Mouse (Mus musculus) liver, embryonic 12.5 days (tissue): ENCODE results near the gene Pou2af1. TPM values are rescaled to one million over a fixed set of nuclear protein-coding genes. Genes with fewer than 3 reads are reported as not detected.

Experiments used
- ATAC-seq: fragments of 200-750 bp; cut with Nextera tagmentation; 2 replicates; pipeline ENCODE4 v1.8.0; 2017; ENCODE audit warnings: moderate number of reproducible peaks, mild to moderate bottlenecking, moderate library complexity
- H3K27ac ChIP-seq: fragments of 300-500 bp; sonication (generic); 2 replicates; pipeline ENCODE4 v1.5.1; 2016; ENCODE audit warnings: mild to moderate bottlenecking
- H3K27me3 ChIP-seq: fragments of 300-500 bp; sonication (generic); replicated peaks from 2 replicates; pipeline ENCODE4 v1.6.1; 2016; ENCODE audit warnings: mild to moderate bottlenecking, moderate library complexity
- H3K36me3 ChIP-seq: fragments of 300-500 bp; sonication (generic); 2 replicates; pipeline ENCODE4 v1.6.1; 2016; ENCODE audit warnings: mild to moderate bottlenecking, moderate library complexity
- H3K4me1 ChIP-seq: fragments of 300-500 bp; sonication (generic); 2 replicates; pipeline ENCODE4 v1.6.1; 2016
- H3K4me2 ChIP-seq: fragments of 300-500 bp; sonication (generic); 2 replicates; pipeline ENCODE4 v1.6.1; 2016; ENCODE audit warnings: mild to moderate bottlenecking, moderate library complexity
- H3K4me3 ChIP-seq: fragments of 300-500 bp; sonication (generic); 2 replicates; pipeline ENCODE4 v1.5.1; 2016; ENCODE audit warnings: mild to moderate bottlenecking, moderate library complexity
- H3K9ac ChIP-seq: fragments of 300-500 bp; sonication (generic); 2 replicates; pipeline ENCODE4 v1.6.1; 2016; ENCODE audit warnings: mild to moderate bottlenecking, moderate library complexity
- H3K9me3 ChIP-seq: fragments of 300-500 bp; sonication (generic); replicated peaks from 2 replicates; pipeline ENCODE4 v1.6.1; 2016; ENCODE audit warnings: mild to moderate bottlenecking, moderate library complexity
- WGBS: fragments of 180-500 bp; shearing (Covaris S2); methylation state at CpG from one replicate; pipeline ENCODE4 v1.1.7; 2016; ENCODE audit not compliant: insufficient replicate concordance; 5-methylcytosine and 5-hydroxymethylcytosine counted together
- polyA plus RNA-seq: library from polyadenylated mRNA; unstranded; fragments of >200 nt; fragmentation: Nextera tagmentation; extraction: Ambion mirVana; gene quantifications from 2 replicates; pipeline ENCODE4 v1.2.1, GENCODE M21; 2016

Pou2af1 gene
- polyA plus RNA-seq: 0.05 TPM in 1 of 2 replicates, not detected in the other

DNA sequence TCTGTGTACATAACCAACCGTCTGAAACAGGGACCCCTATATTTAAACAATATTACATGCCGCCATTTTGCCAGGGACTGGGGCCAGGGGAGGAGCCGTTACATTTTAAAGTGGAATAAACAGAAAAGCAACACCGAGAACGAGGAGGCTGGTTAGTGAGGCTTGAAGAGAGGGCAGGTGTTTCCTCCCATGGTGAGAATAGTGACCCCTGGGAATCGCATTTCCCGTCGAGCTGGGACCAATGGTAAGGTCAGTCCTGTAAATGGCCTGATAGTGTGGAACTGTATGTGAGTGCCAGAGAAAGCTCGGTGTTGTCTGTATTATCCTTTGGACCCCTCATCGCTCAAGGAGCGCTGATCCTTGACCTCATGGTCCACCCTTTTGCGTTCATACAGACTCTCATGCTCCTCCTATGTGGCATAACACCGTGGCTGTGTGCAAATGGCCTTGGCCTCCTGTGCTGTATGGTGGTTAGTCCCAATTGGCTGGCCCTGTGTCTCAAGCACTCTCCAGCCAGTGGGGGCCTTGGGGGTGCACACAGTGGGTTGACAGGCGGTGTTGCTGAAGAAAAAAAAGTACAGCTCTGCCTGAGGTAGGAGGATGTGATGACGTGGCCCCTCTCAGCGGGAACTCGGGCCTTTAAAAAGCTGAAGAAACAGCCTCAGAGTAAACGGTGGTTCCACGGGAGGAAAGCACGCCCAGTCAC lies at the start of gene Pou2af1:
Gene Pou2af1 (plus strand): TSS at position 686 of the 706 bp plus-strand sequence.
- Histone ChIP-seq H3K27me3 (no peaks in the 10 kb centered on the region), H3K4me1 (no peaks in the 10 kb centered on the region), H3K4me3 (no peak within 1 kb of the TSS), H3K4me2 (no peak within 1 kb of the TSS), H3K9ac (no peak within 1 kb of the TSS), H3K27ac (no peak within 1 kb of the TSS), H3K36me3 (no peaks in the 10 kb centered on the region), H3K9me3 (no peaks in the 10 kb centered on the region)
- no peak for ATAC-seq
- 73% methylated on average over 20 of the region's 20 CpGs for WGBS

- 73% methylated on average over 5 of the region's 5 CpGs for WGBS
- no peaks in the 10 kb centered on the region for H3K36me3 ChIP-seq
- no peak overlapping the region for H3K4me2 ChIP-seq
- H3K27ac ChIP-seq: no peak overlapping the region
- no peak for ATAC-seq
- H3K4me1 ChIP-seq: no peaks in the 10 kb centered on the region
- H3K27me3 ChIP-seq: peaks cover 19% of the 10 kb centered on the region
- no peak overlapping the region for H3K9ac ChIP-seq
- H3K9me3 ChIP-seq: no peaks in the 10 kb centered on the region
- no peak overlapping the region for H3K4me3 ChIP-seq
Measured at GRCm38 (mm10) chr9:51163989-51164388, 49.5 kb upstream of the Pou2af1 start.

- Histone ChIP-seq H3K27me3 (peaks cover 6% of the 10 kb centered on the region), H3K9me3 (no peaks in the 10 kb centered on the region), H3K4me1 (no peaks in the 10 kb centered on the region), H3K27ac (no peak within 1 kb of the TSS), H3K9ac (no peak within 1 kb of the TSS), H3K4me3 (no peak within 1 kb of the TSS), H3K4me2 (no peak within 1 kb of the TSS), H3K36me3 (no peaks in the 10 kb centered on the region)
- WGBS: 23% methylated on average over 6 of the region's 6 CpGs
- no peak for ATAC-seq
Measured at GRCm38 (mm10) chr9:51165312-51166180, 48.0 kb upstream of the Pou2af1 start, which contains the start of gene Gm32742. Gm32742 (minus strand) TSS chr9:51165517.

DNA sequence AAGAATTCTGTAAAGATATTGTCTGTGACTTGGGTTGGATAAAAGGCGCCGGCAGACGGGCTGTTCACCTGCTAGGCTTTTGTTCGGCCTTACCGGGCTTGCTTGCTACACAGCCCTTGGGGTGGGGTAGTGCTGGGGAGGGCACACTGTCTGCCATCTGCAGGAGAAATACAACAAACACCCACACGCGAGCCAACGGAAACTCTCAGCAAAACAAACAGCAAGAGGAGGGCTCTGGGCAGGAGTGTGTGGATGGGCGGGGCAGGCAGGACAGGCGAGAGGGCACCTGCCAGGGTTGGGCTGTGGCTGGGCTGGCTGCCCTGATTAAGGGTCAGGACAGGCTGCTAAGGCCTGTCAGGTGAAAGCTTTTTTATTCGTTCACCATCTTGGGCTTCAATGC lies 45.6 kb upstream of the Pou2af1 start:
- no peaks in the 10 kb centered on the region for H3K36me3 ChIP-seq
- H3K9ac ChIP-seq: no peak overlapping the region
- no peak overlapping the region for H3K4me3 ChIP-seq
- H3K27me3 ChIP-seq: no peaks in the 10 kb centered on the region
- no peaks in the 10 kb centered on the region for H3K4me1 ChIP-seq
- no peak for ATAC-seq
- H3K4me2 ChIP-seq: no peak overlapping the region
- H3K9me3 ChIP-seq: no peaks in the 10 kb centered on the region
- WGBS: 62% methylated on average over 11 of the region's 11 CpGs
- no peak overlapping the region for H3K27ac ChIP-seq

GRCm38 (mm10) chr9:51168698-51169097 lies 44.8 kb upstream of the Pou2af1 start:
- H3K36me3 ChIP-seq: no peaks in the 10 kb centered on the region
- H3K4me3 ChIP-seq: no peak overlapping the region
- no peak overlapping the region for H3K9ac ChIP-seq
- no peaks in the 10 kb centered on the region for H3K9me3 ChIP-seq
- 62% methylated on average over 5 of the region's 5 CpGs for WGBS
- no peak overlapping the region for H3K4me2 ChIP-seq
- H3K27me3 ChIP-seq: no peaks in the 10 kb centered on the region
- no peaks in the 10 kb centered on the region for H3K4me1 ChIP-seq
- no peak for ATAC-seq
- no peak overlapping the region for H3K27ac ChIP-seq

- no peak overlapping the region for H3K4me2 ChIP-seq
- ATAC-seq: no peak
Measured at GRCm38 (mm10) chr9:51169133-51169532, 44.4 kb upstream of the Pou2af1 start.

GRCm38 (mm10) chr9:51170298-51170697 lies 43.2 kb upstream of the Pou2af1 start:
- H3K4me3 ChIP-seq: no peak overlapping the region
- no peak overlapping the region for H3K27ac ChIP-seq
- H3K4me1 ChIP-seq: no peaks in the 10 kb centered on the region
- H3K4me2 ChIP-seq: no peak overlapping the region
- H3K36me3 ChIP-seq: no peaks in the 10 kb centered on the region
- H3K9ac ChIP-seq: no peak overlapping the region
- H3K9me3 ChIP-seq: no peaks in the 10 kb centered on the region
- WGBS: 65% methylated on average over 6 of the region's 6 CpGs
- H3K27me3 ChIP-seq: no peaks in the 10 kb centered on the region
- ATAC-seq: no peak

More at GRCm38 (mm10) chr9:51169133-51169532, 44.4 kb upstream of the Pou2af1 start:
- Histone ChIP-seq H3K27me3 (no peaks in the 10 kb centered on the region), H3K4me3 (no peak overlapping the region), H3K4me1 (no peaks in the 10 kb centered on the region), H3K27ac (no peak overlapping the region), H3K36me3 (no peaks in the 10 kb centered on the region), H3K9me3 (no peaks in the 10 kb centered on the region), H3K9ac (no peak overlapping the region)
- WGBS: 64% methylated on average over 7 of the region's 7 CpGs

- no peaks in the 10 kb centered on the region for H3K27me3 ChIP-seq
- H3K36me3 ChIP-seq: no peaks in the 10 kb centered on the region
- H3K4me1 ChIP-seq: no peaks in the 10 kb centered on the region
- H3K27ac ChIP-seq: no peak overlapping the region
- no peak overlapping the region for H3K4me2 ChIP-seq
- no peak overlapping the region for H3K9ac ChIP-seq
- H3K9me3 ChIP-seq: no peaks in the 10 kb centered on the region
- 51% methylated on average over 8 of the region's 8 CpGs for WGBS
- ATAC-seq: no peak
- no peak overlapping the region for H3K4me3 ChIP-seq
Measured at GRCm38 (mm10) chr9:51174890-51175464, 38.5 kb upstream of the Pou2af1 start.

GRCm38 (mm10) chr9:51175722-51176121 lies 37.8 kb upstream of the Pou2af1 start:
- Histone ChIP-seq H3K4me2 (no peak overlapping the region), H3K9ac (no peak overlapping the region), H3K36me3 (no peaks in the 10 kb centered on the region), H3K27ac (no peak overlapping the region), H3K27me3 (no peaks in the 10 kb centered on the region), H3K4me3 (no peak overlapping the region), H3K9me3 (no peaks in the 10 kb centered on the region), H3K4me1 (no peaks in the 10 kb centered on the region)
- WGBS: 76% methylated on average over 1 of the region's 1 CpGs
- ATAC-seq: no peak

- no peaks in the 10 kb centered on the region for H3K4me1 ChIP-seq
- H3K9ac ChIP-seq: no peak overlapping the region
- H3K27ac ChIP-seq: no peak overlapping the region
- no peak for ATAC-seq
- H3K27me3 ChIP-seq: no peaks in the 10 kb centered on the region
- H3K4me3 ChIP-seq: no peak overlapping the region
- H3K36me3 ChIP-seq: no peaks in the 10 kb centered on the region
- H3K4me2 ChIP-seq: no peak overlapping the region
- no peaks in the 10 kb centered on the region for H3K9me3 ChIP-seq
- 76% methylated on average over 1 of the region's 1 CpGs for WGBS
Measured at GRCm38 (mm10) chr9:51178297-51178696, 35.2 kb upstream of the Pou2af1 start.

GRCm38 (mm10) chr9:51180621-51181020 lies 32.9 kb upstream of the Pou2af1 start:
- Histone ChIP-seq H3K27ac (no peak overlapping the region), H3K4me1 (no peaks in the 10 kb centered on the region), H3K27me3 (0 out of 2 replicates have a peak, but pooled peaks cover 3% of the 10 kb centered on the region), H3K9ac (no peak overlapping the region), H3K4me2 (no peak overlapping the region), H3K36me3 (no peaks in the 10 kb centered on the region), H3K4me3 (no peak overlapping the region), H3K9me3 (no peaks in the 10 kb centered on the region)
- no peak for ATAC-seq
- WGBS: 72% methylated on average over 5 of the region's 5 CpGs
